Mouse (Mus musculus): ENCODE data around the gene Usp21.

GRCm38 (mm10) chr1:171274171-171274570 lies 13.6 kb downstream of the Usp21 start:
- TF ChIP-seq EP300 (IDR thresholded peaks at IDR 0.05; ENCODE audit: low read depth) (no peak), CTCF (IDR thresholded peaks at IDR 0.05; ENCODE audit: low read depth) (no peak)
